Mouse (Mus musculus): ENCODE data around the gene Mcl1. TPM values are rescaled to one million over a fixed set of nuclear protein-coding genes. Genes with fewer than 3 reads are reported as not detected.
A peak's percentile ranks its signal among the peaks of the same experiment; 100 is the strongest.

Mcl1 gene
- polyA plus RNA-seq, 1 experiment from 2014 or later, result 41.4 TPM

DNA sequence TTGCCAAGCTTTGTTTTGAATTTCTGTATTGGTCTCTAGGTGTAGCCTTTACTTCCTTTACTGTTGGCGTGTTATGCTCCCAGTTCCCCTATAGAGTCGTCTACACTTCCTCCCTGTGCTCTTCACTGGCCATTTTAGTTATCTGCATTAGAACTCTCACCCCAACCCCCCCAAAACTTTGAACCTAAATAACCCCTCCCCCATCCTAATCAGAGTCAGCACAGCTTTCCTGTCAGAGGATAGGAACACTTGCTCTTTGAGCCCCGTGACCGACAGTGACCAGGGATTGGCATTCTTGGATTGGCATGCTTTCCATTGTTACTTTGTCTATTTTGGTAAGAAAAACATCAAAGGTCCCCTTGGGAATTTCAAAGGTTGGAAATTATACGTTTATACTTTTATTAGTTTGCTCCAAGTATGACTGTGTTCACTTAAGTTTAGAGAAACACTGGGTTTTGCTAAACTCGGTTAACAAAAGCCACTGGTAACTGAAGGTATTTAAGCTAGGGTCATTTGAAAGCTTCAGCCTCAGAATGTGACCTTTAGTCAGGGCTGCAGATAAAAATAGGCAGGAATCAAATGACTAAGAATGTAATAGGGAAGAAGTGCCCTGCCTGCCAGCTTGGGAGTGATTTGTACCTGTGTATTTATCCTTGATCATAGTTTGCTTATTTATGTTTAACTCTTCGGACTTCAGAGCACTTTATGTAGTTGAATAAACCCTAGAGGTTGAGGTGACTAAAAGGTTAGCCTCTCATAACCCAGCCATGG lies 3.5 kb downstream of the Mcl1 start:
- WGBS, result 68% methylated on average over 7 of the region's 7 CpGs
- H3K4me1 ChIP-seq, result peaks cover 67% of the 10 kb centered on the region
- no peak overlapping the region for H3K27ac ChIP-seq (replicated peaks)
- H3K4me3 ChIP-seq (replicated peaks), result peak overlapping the region; percentile 3; the same call in 1 of the 2 replicates
- peak overlapping the region; percentile 84 for H3K4me2 ChIP-seq
- no peaks in the 10 kb centered on the region for H3K9me3 ChIP-seq (replicated peaks)
- H3K9ac ChIP-seq (replicated peaks), result 0 out of 2 replicates have a peak overlapping the region, but pooled peaks have one; percentile 20
- H3K27me3 ChIP-seq (replicated peaks), result no peaks in the 10 kb centered on the region
- H3K36me3 ChIP-seq, result peaks cover 29% of the 10 kb centered on the region
- no peak for ATAC-seq (ENCODE audit: low FRiP score)

GRCm38 (mm10) chr3:95662724-95663449 lies 4.3 kb downstream of the Mcl1 start:
- ATAC-seq (ENCODE audit: low FRiP score), result no peak
- WGBS, result 78% methylated on average over 7 of the region's 7 CpGs
- H3K4me1 ChIP-seq, result peaks cover 70% of the 10 kb centered on the region
- 0 out of 2 replicates have a peak overlapping the region, but pooled peaks have one; percentile 20 for H3K9ac ChIP-seq (replicated peaks)
- H3K36me3 ChIP-seq, result peaks cover 29% of the 10 kb centered on the region
- 0 out of 2 replicates have a peak overlapping the region, but pooled peaks have one; percentile 84 for H3K4me2 ChIP-seq
- 0 out of 2 replicates have a peak overlapping the region, but pooled peaks have one; percentile 3 for H3K4me3 ChIP-seq (replicated peaks)
- H3K27ac ChIP-seq (replicated peaks), result no peak overlapping the region
- H3K27me3 ChIP-seq (replicated peaks), result no peaks in the 10 kb centered on the region
- no peaks in the 10 kb centered on the region for H3K9me3 ChIP-seq (replicated peaks)

DNA sequence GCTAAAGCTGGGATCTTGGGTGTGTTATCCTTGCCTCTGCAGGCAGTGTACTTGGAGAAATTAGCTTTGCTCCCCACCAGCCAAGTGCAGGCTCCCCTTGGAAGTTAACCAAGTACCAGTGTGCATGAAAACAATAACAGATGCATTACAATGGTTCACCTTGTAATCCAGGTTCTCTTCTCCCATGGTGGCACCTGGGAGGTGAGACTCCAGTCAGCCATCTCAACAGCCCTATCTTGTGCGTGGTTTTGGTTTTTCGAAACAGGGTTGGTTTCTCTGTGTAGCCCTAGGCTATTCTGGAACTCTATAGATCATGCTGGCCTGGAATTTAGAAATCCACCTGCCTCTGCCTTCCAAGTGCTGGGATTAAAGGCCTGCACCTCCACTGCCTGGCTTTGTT lies 4.9 kb downstream of the Mcl1 start:
- 78% methylated on average over 2 of the region's 2 CpGs for WGBS

DNA sequence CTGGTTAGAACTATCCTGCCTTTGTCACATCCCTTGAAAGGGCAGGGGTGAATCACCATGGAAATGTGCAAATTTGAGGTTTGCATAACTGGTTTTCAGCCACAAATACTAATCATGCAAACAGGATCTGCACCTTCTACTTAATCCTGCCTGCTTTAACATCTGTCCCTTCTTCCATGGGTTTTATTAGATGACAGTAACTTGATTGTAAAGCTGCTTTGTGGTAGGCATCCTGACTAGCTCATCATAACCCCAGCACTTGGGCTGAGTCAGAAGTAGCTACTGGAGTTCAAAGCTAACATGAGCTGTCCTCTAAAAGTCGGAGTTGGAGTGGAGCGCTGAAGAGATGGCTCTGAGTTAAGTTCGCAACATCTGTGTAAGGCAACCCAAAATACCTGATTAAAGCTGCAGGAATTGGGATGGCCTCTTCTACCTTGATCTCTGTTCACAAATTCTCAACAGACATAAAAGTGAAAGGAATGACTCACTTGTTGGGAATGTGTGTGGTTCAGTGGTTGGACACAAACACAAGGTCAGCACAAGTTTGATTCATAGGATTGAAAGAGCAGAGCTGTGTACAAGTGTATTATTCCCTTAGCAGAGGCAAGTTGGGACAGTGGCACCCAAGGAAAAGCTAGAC lies 5.5 kb downstream of the Mcl1 start:
- H3K4me3 ChIP-seq (replicated peaks), result no peak overlapping the region
- no peaks in the 10 kb centered on the region for H3K27me3 ChIP-seq (replicated peaks)
- peaks cover 29% of the 10 kb centered on the region for H3K36me3 ChIP-seq
- no peak overlapping the region for H3K27ac ChIP-seq (replicated peaks)
- peaks cover 72% of the 10 kb centered on the region for H3K4me1 ChIP-seq
- ATAC-seq (ENCODE audit: low FRiP score), result no peak
- H3K4me2 ChIP-seq, result no peak overlapping the region
- 93% methylated on average over 3 of the region's 3 CpGs for WGBS
- no peak overlapping the region for H3K9ac ChIP-seq (replicated peaks)
- no peaks in the 10 kb centered on the region for H3K9me3 ChIP-seq (replicated peaks)

More for the DNA sequence above, 4.9 kb downstream of the Mcl1 start:
- no peak overlapping the region for H3K4me2 ChIP-seq
- H3K27me3 ChIP-seq (replicated peaks), result no peaks in the 10 kb centered on the region
- peaks cover 29% of the 10 kb centered on the region for H3K36me3 ChIP-seq
- H3K9me3 ChIP-seq (replicated peaks), result no peaks in the 10 kb centered on the region
- no peak overlapping the region for H3K27ac ChIP-seq (replicated peaks)
- peaks cover 70% of the 10 kb centered on the region for H3K4me1 ChIP-seq
- H3K9ac ChIP-seq (replicated peaks), result no peak overlapping the region
- H3K4me3 ChIP-seq (replicated peaks), result no peak overlapping the region
- ATAC-seq (ENCODE audit: low FRiP score), result no peak

- peaks cover 29% of the 10 kb centered on the region for H3K36me3 ChIP-seq
Measured at GRCm38 (mm10) chr3:95664940-95665352, 6.4 kb downstream of the Mcl1 start.

DNA sequence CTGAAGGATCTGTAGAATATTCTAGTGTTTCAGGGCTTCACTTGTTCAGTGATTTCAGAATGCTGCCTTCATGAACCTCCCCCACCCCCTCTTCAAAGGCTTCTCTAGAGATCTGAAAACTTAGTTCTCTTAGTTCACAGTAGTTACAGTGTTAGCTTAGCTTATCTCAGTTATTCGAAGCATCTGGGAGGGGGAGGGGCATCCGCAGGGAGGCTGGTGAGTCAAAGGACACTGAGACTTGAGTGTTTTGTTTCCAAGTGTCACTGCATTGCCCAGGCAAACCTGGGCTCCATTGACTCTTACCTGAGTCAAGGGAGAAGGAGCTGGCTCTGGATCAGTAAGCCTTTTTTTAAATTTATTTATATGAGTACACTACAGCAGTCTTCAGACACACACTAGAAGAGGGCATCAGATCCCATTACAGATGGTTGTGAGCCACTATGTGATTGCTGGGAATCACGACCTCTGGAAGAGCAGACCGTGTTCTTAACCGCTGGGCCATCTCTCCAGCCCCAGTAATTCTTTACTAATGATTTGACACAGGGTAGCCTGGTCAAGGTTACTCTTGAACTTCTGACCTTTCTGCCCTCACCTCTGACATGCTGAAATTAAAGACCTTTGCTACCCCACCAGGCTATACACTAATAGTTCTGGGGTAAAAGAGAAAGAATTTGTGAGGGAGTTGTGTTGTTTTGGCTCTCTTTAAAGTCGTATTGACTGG lies 7.7 kb downstream of the Mcl1 start:
- Histone ChIP-seq H3K36me3 (peaks cover 27% of the 10 kb centered on the region), H3K4me1 (peaks cover 61% of the 10 kb centered on the region), H3K9ac (replicated peaks) (no peak overlapping the region), H3K27me3 (replicated peaks) (no peaks in the 10 kb centered on the region), H3K4me2 (no peak overlapping the region), H3K4me3 (replicated peaks) (no peak overlapping the region), H3K27ac (replicated peaks) (0 out of 2 replicates have a peak overlapping the region, but pooled peaks have one; percentile 9), H3K9me3 (replicated peaks) (no peaks in the 10 kb centered on the region)
- 74% methylated on average over 6 of the region's 6 CpGs for WGBS
- ATAC-seq (ENCODE audit: low FRiP score), result no peak

More at GRCm38 (mm10) chr3:95664940-95665352, 6.4 kb downstream of the Mcl1 start:
- Histone ChIP-seq H3K4me3 (replicated peaks) (no peak overlapping the region), H3K9ac (replicated peaks) (no peak overlapping the region), H3K4me1 (peaks cover 72% of the 10 kb centered on the region), H3K27me3 (replicated peaks) (no peaks in the 10 kb centered on the region), H3K4me2 (no peak overlapping the region), H3K9me3 (replicated peaks) (no peaks in the 10 kb centered on the region), H3K27ac (replicated peaks) (no peak overlapping the region)
- 81% methylated on average over 4 of the region's 4 CpGs for WGBS
- no peak for ATAC-seq (ENCODE audit: low FRiP score)

DNA sequence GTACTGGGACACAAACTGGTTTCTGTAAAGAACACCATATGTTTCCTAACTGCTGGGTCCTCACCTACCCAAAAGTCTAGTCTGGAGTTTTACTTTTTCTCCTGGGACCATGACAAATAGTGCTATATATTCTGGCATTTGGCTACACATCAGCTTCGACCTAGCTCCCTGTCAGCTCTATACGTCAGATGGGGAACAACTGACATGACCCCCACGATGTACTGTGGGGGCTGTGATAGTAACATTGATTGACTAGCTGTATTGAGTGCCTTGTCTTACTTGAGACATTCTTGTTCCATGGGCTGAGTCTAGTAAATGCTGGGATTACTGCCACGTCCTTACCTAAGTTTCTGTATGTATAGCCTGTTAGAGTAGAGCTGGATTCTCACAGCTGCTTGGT lies 8.9 kb downstream of the Mcl1 start:
- no peaks in the 10 kb centered on the region for H3K27me3 ChIP-seq (replicated peaks)
- no peak overlapping the region for H3K4me3 ChIP-seq (replicated peaks)
- H3K36me3 ChIP-seq, result peaks cover 21% of the 10 kb centered on the region
- 57% methylated on average over 4 of the region's 4 CpGs for WGBS
- peak overlapping the region; percentile 1; the same call in 1 of the 2 replicates for H3K4me2 ChIP-seq
- no peaks in the 10 kb centered on the region for H3K9me3 ChIP-seq (replicated peaks)
- ATAC-seq (ENCODE audit: low FRiP score), result no peak
- no peak overlapping the region; the same call in 1 of the 2 replicates for H3K9ac ChIP-seq (replicated peaks)
- H3K27ac ChIP-seq (replicated peaks), result peak overlapping the region; percentile 76
- peaks cover 57% of the 10 kb centered on the region for H3K4me1 ChIP-seq

DNA sequence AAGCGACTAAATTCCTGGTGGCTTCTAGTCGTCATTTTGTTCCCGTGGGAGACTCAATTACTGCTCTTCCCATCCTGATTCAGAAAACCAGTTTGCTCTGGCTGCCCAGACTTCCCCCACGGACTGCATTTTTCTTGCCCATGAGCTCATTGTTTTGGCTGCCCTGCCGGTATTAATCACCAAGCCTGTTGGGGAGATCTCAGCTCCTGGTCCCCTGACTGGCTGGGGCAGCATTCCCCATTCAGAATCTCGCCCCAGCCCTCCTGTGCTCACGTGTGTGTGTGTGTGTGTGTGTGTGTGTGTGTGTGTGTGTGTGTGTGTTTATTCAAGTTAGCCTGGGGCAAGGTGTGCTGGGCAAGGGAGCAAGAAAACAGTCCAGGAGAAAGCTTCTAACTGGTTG lies 9.4 kb downstream of the Mcl1 start:
- H3K4me2 ChIP-seq, result peak overlapping the region; percentile 1; the same call in 1 of the 2 replicates
- WGBS, result 25% methylated on average over 7 of the region's 7 CpGs
- ATAC-seq (ENCODE audit: low FRiP score), result peak; percentile 63; the same call in 1 of the 2 replicates
- no peak overlapping the region for H3K4me3 ChIP-seq (replicated peaks)
- peaks cover 57% of the 10 kb centered on the region for H3K4me1 ChIP-seq
- no peak overlapping the region; the same call in 1 of the 2 replicates for H3K9ac ChIP-seq (replicated peaks)
- H3K27me3 ChIP-seq (replicated peaks), result no peaks in the 10 kb centered on the region
- H3K36me3 ChIP-seq, result peaks cover 16% of the 10 kb centered on the region
- H3K27ac ChIP-seq (replicated peaks), result peak overlapping the region; percentile 76
- no peaks in the 10 kb centered on the region for H3K9me3 ChIP-seq (replicated peaks)

- no peak overlapping the region for H3K4me2 ChIP-seq
- no peak overlapping the region for H3K4me3 ChIP-seq (replicated peaks)
- 79% methylated on average over 7 of the region's 7 CpGs for WGBS
- H3K9ac ChIP-seq (replicated peaks), result no peak overlapping the region
- peaks cover 58% of the 10 kb centered on the region for H3K4me1 ChIP-seq
- H3K27me3 ChIP-seq (replicated peaks), result no peaks in the 10 kb centered on the region
- no peak for ATAC-seq (ENCODE audit: low FRiP score)
- no peaks in the 10 kb centered on the region for H3K9me3 ChIP-seq (replicated peaks)
- H3K36me3 ChIP-seq, result peaks cover 12% of the 10 kb centered on the region
- H3K27ac ChIP-seq (replicated peaks), result peak overlapping the region; percentile 76
Measured at GRCm38 (mm10) chr3:95668589-95669308, 10.2 kb downstream of the Mcl1 start.

GRCm38 (mm10) chr3:95669309-95669665 lies 10.7 kb downstream of the Mcl1 start:
- peaks cover 58% of the 10 kb centered on the region for H3K4me1 ChIP-seq
- 93% methylated on average over 3 of the region's 3 CpGs for WGBS
- no peaks in the 10 kb centered on the region for H3K27me3 ChIP-seq (replicated peaks)
- ATAC-seq (ENCODE audit: low FRiP score), result no peak
- H3K4me3 ChIP-seq (replicated peaks), result no peak overlapping the region
- peaks cover 7% of the 10 kb centered on the region for H3K36me3 ChIP-seq
- H3K9ac ChIP-seq (replicated peaks), result no peak overlapping the region
- no peak overlapping the region for H3K4me2 ChIP-seq
- H3K27ac ChIP-seq (replicated peaks), result no peak overlapping the region
- H3K9me3 ChIP-seq (replicated peaks), result no peaks in the 10 kb centered on the region
